Mouse (Mus musculus): ENCODE measurements around the gene Cep104.

- TF ChIP-seq CTCF (IDR thresholded peaks at IDR 0.05; ENCODE audit: low read depth, low read length) (no peak), GATA1 (IDR thresholded peaks at IDR 0.05; ENCODE audit: borderline replicate concordance, low read length) (no peak)
Measured at GRCm38 (mm10) chr4:154023754-154024601, 49.0 kb downstream of the Cep104 start.
